Mouse (Mus musculus) right cerebral cortex, adult 2 months (tissue): ENCODE data around the gene Olfr1143.

Experiments used
- DNase-seq, 2 experiments: peaks; one replicate each; pipeline ENCODE4 v3.0.0; 2021 to 2022; ENCODE audit warnings: low spot score in 2 of 2

Olfr1143 gene

DNA sequence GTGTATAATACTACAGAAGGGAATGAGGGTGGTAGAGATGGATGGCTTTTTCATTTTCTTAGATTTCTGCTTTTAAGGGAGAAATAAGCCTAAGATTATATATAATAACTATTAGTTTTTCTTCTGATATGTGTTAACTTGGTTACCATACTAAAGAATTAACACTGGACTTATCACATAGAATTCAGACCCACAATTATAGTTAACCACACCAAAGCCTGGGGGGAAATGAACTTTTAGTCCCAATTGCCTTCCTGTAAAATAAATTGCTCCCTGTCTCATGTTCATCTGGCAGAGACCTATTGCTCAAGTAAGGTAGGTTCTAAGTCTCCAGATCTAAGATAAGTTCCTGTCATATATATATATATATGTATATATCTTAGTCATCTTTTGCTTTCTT, at the start of gene Olfr1143:
TSS of gene Olfr1143 (plus strand) at position 301 of the 400 bp plus-strand sequence.
- no peak for DNase-seq

DNA sequence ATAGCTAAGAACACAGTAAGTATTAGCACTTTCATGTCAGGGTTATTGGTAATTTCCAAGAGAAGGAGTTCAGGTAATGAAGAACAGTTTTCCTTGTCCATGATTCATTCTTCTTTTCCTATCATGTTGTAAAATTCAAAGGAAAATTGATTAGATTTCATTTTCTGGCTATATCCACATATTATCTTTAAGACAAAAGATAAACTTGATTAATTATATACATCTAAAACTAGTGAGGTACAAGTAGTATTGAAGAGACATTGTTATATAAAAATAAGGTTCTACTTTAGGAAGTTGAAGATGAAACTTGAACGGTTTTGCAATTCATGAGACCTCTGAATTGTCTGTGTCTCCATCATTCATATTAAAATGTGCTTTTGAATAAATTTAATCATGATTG, 46.5 kb upstream of the Olfr1143 start, which contains the start of gene Olfr1141:
TSS of gene Olfr1141 (minus strand) at position 101 of the 400 bp plus-strand sequence.
- DNase-seq: no peak

DNA sequence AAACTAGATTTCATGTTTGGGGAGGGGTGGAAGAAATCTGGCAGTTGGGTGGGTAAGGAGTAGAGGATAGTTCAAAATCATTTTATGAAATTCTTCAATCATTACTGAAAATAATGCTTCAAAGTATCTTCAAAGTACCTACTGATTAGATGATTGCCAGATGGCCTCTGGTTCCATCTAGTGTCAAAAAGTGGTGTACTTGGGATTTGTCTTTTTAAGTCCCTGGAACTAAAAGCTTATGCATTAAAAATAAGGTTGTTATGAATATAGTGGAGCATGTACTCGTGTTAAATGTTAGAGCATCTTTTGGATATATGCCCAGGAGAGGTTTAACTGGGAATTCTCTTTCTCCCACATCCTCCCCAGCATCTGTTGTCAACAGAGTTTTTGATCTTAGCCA, 24.2 kb upstream of the Olfr1143 start:
- peak; percentile 4 to 7 for DNase-seq

DNA sequence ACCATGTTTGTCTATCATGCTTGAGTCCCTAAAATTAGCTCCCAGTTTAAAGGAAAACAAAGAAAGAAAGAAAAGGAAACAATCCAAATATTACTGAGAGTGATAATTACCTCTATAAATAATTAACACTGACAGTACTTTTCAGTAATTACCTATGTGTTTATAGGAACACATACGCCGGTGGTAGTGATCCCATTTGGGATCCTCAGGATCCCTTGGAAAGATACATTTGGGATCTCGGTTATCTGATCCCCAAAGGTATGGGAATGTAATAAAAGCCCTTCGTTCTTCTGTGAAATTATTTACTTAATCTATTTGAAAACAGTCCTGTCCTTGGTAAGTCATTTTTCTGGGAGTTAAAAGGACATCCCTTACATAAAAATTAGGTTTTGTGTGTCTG, 21.2 kb upstream of the Olfr1143 start, which contains the start of gene Olfr152:
TSS of gene Olfr152 (plus strand) at position 301 of the 400 bp plus-strand sequence.
- DNase-seq: no peak

DNA sequence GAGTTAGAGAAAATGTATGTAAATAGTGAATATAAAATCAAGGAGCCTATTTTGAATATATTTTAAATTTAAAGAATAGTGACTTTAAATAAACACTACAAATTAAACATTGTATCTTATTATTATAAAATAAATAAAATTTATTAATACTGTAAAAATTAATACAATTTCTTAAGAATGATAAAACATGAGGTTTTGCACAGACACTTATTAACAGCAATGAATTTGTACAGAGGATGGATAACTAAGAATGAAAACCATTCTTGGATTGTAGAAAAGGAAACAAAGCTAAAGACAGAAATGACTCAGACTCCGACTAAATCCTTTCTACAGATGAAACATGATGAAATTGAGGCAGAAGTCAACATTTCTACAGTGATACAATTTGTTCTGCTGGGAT, 9.1 kb downstream of the Olfr1143 start, which contains the start of gene Olfr1145:
TSS of gene Olfr1145 (plus strand) at position 301 of the 400 bp plus-strand sequence.
- no peak for DNase-seq

DNA sequence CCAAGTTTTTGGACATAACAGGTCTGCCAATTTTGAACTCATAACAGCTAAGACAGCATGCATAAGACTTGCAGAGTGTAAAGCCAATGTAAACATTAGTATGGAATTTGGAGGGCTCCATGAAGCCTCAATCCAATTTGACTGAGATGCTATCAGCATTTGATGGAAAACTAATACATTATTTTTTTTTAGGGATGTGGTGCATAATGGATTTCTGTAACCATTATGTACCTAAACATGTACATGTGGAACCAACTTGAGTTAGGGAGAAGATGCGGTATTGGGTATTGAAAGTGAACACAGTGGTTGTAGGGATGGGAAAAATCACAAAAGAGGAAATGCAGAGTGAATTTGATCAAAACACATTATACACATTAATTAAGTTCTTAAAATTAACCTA, 29.8 kb downstream of the Olfr1143 start, which contains the start of gene Olfr1148:
TSS of gene Olfr1148 (plus strand) at position 301 of the 400 bp plus-strand sequence.
- DNase-seq: no peak

DNA sequence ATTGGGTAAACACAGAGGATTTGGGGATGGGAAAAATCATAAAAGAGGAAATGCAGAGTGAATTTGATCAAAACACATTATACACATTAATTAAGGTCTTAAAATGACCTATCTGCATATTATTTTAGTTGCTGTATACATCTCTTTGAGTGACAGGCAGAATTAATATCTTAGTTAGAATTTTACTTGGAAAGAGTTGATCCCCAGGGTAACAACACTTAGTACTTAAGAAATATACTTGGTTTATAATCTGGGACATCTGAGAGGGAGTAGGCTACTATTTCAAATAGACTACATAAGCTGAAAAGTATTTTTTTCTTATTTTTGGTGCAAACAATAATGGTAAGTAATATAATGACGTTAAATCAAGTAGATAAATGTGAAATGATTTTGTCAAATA, 43.3 kb downstream of the Olfr1143 start, which contains the start of gene Olfr1150-ps1:
TSS of gene Olfr1150-ps1 (plus strand) at position 301 of the 400 bp plus-strand sequence.
- no peak for DNase-seq
